Mouse (Mus musculus) lung, embryonic 15.5 days (tissue): ENCODE measurements around the gene Cacna1d. TPM values are rescaled to one million over a fixed set of nuclear protein-coding genes. Genes with fewer than 3 reads are reported as not detected.
A peak's percentile ranks its signal among the peaks of the same experiment; 100 is the strongest.

Experiments
- ATAC-seq: fragments of 200-750 bp; cut with Nextera tagmentation; 2 replicates; pipeline ENCODE4 v1.8.0; 2017; ENCODE audit warnings: moderate number of reproducible peaks, borderline replicate concordance; ENCODE audit not compliant: low FRiP score, low TSS enrichment; ENCODE audit errors: extremely low read depth
- H3K27ac ChIP-seq: fragments of 300-500 bp; sonication (generic); 2 replicates; pipeline ENCODE4 v1.5.1; 2015; ENCODE audit warnings: moderate library complexity, mild to moderate bottlenecking, inconsistent platforms
- H3K27me3 ChIP-seq: fragments of 300-500 bp; sonication (generic); 2 replicates; pipeline ENCODE4 v1.6.1; 2015; ENCODE audit warnings: inconsistent platforms
- H3K36me3 ChIP-seq: fragments of 300-500 bp; sonication (generic); 2 replicates; pipeline ENCODE4 v1.6.1; 2015; ENCODE audit warnings: inconsistent platforms
- H3K4me1 ChIP-seq: fragments of 300-500 bp; sonication (generic); 2 replicates; pipeline ENCODE4 v1.6.1; 2015; ENCODE audit warnings: inconsistent platforms
- H3K4me2 ChIP-seq: fragments of 300-500 bp; sonication (generic); 2 replicates; pipeline ENCODE4 v1.6.1; 2015; ENCODE audit warnings: inconsistent platforms, mild to moderate bottlenecking, moderate library complexity
- H3K4me3 ChIP-seq: fragments of 300-500 bp; sonication (generic); 2 replicates; pipeline ENCODE4 v1.5.1; 2015; ENCODE audit warnings: mild to moderate bottlenecking, inconsistent platforms
- H3K9ac ChIP-seq: fragments of 300-500 bp; sonication (generic); 2 replicates; pipeline ENCODE4 v1.6.1; 2015; ENCODE audit warnings: inconsistent platforms
- H3K9me3 ChIP-seq: fragments of 300-500 bp; sonication (generic); 2 replicates; pipeline ENCODE4 v1.6.1; 2016; ENCODE audit warnings: inconsistent platforms
- WGBS: fragments of 180-500 bp; shearing (Covaris S2); methylation state at CpG from one replicate; pipeline ENCODE4 v1.1.7; 2015; 5-methylcytosine and 5-hydroxymethylcytosine counted together
- polyA plus RNA-seq: library from polyadenylated mRNA; unstranded; fragments of >200 nt; fragmentation: Nextera tagmentation; extraction: Ambion mirVana; gene quantifications from 2 replicates; pipeline ENCODE4 v1.2.1, GENCODE M21; 2015

The Cacna1d gene
- polyA plus RNA-seq, 1 experiment from 2014 or later, result 8.9 TPM

DNA sequence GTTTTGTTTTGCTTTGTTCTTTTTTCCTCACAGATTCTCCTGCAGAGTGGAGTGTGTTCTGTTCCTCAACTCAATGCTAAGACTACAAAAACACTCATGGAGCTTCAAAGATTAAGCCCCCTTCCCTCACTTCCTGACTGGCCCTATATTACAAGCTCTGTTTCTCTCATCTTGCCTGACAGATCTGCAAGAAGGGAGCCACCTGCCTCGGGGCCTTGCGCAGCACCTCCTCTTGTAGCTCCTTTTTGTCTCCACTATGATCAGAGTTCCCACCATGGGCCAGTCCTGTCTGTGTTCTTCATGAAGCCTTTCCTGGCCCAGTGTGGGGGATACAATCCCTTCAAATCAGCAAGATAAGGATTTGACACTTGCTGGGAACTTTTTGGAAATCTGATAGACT, 399.2 kb downstream of the Cacna1d start:
- H3K4me2 ChIP-seq, result no peak overlapping the region
- H3K9ac ChIP-seq, result no peak overlapping the region
- H3K4me1 ChIP-seq, result no peaks in the 10 kb centered on the region
- 69% methylated on average over 2 of the region's 2 CpGs for WGBS
- H3K36me3 ChIP-seq, result peaks cover 7% of the 10 kb centered on the region; the same call in 1 of the 2 replicates
- H3K9me3 ChIP-seq, result no peaks in the 10 kb centered on the region
- H3K27me3 ChIP-seq, result no peaks in the 10 kb centered on the region
- no peak overlapping the region for H3K4me3 ChIP-seq
- H3K27ac ChIP-seq, result no peak overlapping the region
- no peak for ATAC-seq

DNA sequence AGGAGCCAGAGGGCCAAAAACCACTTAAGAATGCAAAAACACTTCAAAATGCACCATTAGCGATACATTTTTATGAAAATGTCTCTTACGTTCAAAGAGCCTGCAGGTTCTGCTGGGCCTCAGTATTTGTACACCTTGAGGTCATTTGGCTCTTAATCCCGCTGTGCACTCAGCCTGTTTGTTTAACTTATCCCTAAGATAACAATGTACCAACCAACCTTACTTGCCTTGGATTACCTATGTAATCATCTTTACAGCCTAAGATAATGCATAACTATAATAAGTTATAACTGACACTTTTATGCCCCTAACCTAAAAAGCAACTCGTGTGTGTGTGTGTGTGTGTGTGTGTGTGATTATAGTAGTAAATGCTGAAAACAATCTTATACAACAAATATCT, 411.5 kb downstream of the Cacna1d start:
- Histone ChIP-seq H3K9me3 (no peaks in the 10 kb centered on the region), H3K4me1 (no peaks in the 10 kb centered on the region), H3K9ac (no peak overlapping the region), H3K4me2 (no peak overlapping the region), H3K27ac (no peak overlapping the region), H3K4me3 (no peak overlapping the region), H3K27me3 (no peaks in the 10 kb centered on the region), H3K36me3 (peaks cover 7% of the 10 kb centered on the region; the same call in 1 of the 2 replicates)
- 44% methylated on average over 4 of the region's 4 CpGs for WGBS
- no peak for ATAC-seq

DNA sequence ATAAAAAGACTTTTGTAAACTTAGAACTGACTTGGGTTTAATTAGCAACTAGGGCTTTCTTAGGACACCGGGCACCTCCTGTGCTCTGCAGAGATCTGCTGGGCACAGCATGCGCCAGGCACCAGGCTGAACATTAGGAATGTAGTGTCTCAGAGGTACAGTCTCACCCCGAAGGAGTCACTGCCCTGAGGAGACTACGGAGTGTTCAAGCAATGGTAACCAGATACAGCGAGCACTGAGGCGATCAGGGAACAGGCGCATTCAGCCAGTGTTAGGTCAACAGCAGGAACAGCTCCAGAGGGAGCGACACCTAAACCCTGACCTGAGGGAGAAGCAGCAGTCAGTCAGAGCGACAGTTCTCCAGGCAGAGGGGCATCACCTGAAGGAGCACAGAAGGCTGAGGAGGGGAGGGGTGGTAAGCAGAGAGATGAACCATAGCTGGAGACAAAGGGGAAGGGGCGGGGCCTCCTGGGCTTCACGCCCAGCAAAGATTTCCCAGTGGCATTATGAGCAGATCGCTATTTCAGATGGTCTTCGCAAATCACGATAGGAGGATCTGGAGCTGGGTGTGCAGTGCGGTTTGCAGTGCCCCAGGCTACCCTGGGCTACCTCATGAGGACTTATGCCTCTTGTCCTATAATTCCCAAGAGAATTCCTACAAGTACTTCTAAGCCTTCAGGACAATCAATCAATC, 413.0 kb downstream of the Cacna1d start:
- no peak overlapping the region for H3K4me2 ChIP-seq
- H3K4me3 ChIP-seq, result no peak overlapping the region
- no peaks in the 10 kb centered on the region for H3K27me3 ChIP-seq
- H3K36me3 ChIP-seq, result peaks cover 7% of the 10 kb centered on the region; the same call in 1 of the 2 replicates
- no peak overlapping the region for H3K9ac ChIP-seq
- H3K4me1 ChIP-seq, result no peaks in the 10 kb centered on the region
- WGBS, result 73% methylated on average over 15 of the region's 15 CpGs
- no peaks in the 10 kb centered on the region for H3K9me3 ChIP-seq
- no peak overlapping the region for H3K27ac ChIP-seq
- ATAC-seq, result no peak

GRCm38 (mm10) chr14:30075268-30075887, 415.9 kb downstream of the Cacna1d start:
- H3K4me1 ChIP-seq, result no peaks in the 10 kb centered on the region
- H3K4me3 ChIP-seq, result no peak overlapping the region
- WGBS, result 74% methylated on average over 7 of the region's 7 CpGs
- no peaks in the 10 kb centered on the region for H3K9me3 ChIP-seq
- H3K36me3 ChIP-seq, result peaks cover 4% of the 10 kb centered on the region; the same call in 1 of the 2 replicates
- H3K27ac ChIP-seq, result no peak overlapping the region
- no peak overlapping the region for H3K4me2 ChIP-seq
- no peaks in the 10 kb centered on the region for H3K27me3 ChIP-seq
- ATAC-seq, result no peak
- H3K9ac ChIP-seq, result no peak overlapping the region

DNA sequence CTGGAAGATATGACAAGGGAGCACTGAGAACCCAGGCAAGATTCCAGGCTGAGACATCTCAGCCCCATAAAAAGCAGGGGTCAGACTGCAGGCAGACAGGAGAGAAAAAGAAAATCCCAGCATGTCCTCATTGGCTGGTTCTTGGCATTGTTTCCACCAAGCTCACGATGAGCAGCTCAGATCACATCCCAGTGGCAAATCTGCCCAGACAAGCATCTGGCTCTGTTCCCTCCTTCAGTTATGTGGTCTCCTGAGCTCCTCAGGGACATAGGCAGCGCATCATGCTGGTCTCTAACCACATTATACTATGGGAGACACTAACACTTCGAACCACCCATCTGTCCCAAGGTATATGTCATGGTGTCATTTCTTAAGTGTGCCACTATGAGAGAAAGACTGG, 422.7 kb downstream of the Cacna1d start:
- WGBS, result 80% methylated on average over 3 of the region's 3 CpGs
- Histone ChIP-seq H3K27me3 (no peaks in the 10 kb centered on the region), H3K4me3 (no peak overlapping the region), H3K9me3 (no peaks in the 10 kb centered on the region), H3K36me3 (peaks cover 4% of the 10 kb centered on the region; the same call in 1 of the 2 replicates), H3K4me1 (no peaks in the 10 kb centered on the region), H3K4me2 (no peak overlapping the region), H3K27ac (no peak overlapping the region), H3K9ac (no peak overlapping the region)
- no peak for ATAC-seq

- Histone ChIP-seq H3K4me1 (no peaks in the 10 kb centered on the region), H3K36me3 (no peaks in the 10 kb centered on the region), H3K4me3 (no peak overlapping the region), H3K9me3 (no peaks in the 10 kb centered on the region), H3K9ac (no peak overlapping the region), H3K27me3 (no peaks in the 10 kb centered on the region), H3K27ac (no peak overlapping the region), H3K4me2 (no peak overlapping the region)
- no peak for ATAC-seq
- 89% methylated on average over 12 of the region's 12 CpGs for WGBS
Measured at GRCm38 (mm10) chr14:30066752-30067151, 424.5 kb downstream of the Cacna1d start.

DNA sequence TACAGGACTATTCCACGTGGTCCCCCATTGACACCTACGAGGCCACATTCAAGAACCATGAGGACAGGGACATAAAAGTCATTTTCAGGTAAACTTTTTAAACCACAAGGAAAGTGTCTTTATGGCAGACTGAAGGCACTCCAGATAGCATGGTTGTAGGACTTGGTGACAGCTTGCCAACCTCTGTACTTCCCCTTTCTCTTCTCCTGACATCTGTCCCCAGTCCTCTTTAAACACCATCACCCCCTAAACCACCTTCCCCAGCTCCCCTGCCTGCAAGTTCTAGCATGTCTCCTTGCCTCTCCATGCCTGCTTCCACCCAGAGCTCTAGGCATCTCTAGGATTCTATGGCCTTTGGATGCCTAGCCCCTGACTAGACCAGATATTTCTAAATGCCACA, 426.4 kb downstream of the Cacna1d start:
- Histone ChIP-seq H3K4me3 (no peak overlapping the region), H3K9me3 (no peaks in the 10 kb centered on the region), H3K4me2 (no peak overlapping the region), H3K4me1 (no peaks in the 10 kb centered on the region), H3K9ac (no peak overlapping the region), H3K27ac (no peak overlapping the region), H3K36me3 (no peaks in the 10 kb centered on the region), H3K27me3 (no peaks in the 10 kb centered on the region)
- 76% methylated on average over 2 of the region's 2 CpGs for WGBS
- ATAC-seq, result no peak

DNA sequence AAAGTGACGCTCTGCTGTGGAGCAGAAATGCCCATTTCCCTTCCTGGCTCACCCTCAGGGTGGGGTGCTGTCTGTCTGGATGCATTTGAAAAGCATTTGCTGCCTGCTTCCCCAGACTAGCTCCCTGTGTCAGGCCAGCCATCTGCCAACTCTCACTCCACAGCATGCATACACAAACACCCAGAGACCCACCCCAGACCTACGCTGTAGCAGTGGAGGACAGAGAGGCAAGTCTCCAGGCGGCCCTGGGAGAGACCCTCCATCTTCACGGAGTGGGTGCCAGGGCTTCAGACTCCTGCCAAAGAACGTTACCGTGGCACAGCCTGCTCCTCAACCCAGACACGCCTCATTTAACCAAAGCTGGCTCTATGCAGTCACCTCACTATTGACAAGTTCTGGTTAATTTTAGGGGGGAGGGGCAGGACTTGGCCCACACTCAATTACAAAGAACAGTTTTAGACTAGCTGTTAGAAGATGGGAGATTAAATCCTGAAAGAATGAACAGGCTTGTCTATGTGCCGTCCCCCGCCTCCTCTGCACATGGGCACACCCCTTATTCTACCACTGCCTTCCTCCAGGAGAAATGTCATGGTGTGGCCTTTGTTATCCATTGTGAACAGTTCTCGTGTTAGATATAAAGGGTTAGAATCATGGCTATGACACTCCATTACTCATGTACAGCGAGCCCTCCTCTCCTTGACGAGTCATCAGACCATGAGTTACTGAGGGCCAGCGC, 435.1 kb downstream of the Cacna1d start:
- Histone ChIP-seq H3K27ac (peak overlapping the region; percentile 82), H3K4me2 (peak overlapping the region; percentile 16; the same call in 1 of the 2 replicates)
- peak; percentile 90 for ATAC-seq

DNA sequence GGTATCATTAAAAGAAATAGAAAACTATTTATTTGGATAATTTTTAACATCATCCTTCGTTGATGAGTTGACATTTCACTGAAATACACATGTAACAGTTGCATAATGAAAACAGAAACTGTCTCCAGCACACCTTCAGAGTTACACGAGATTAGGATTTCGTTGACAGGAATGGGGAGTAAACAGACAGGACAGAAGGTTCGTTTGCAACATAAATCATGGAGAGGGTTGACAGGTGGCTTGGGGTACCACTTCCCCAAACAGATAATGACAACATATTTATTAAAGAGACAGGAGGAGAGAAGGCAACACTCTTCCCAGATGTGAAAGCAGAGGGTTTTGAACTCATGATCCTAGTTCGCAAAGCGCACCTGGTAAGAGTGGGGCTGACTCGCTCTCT, 436.3 kb downstream of the Cacna1d start:
- Histone ChIP-seq H3K4me2 (no peak overlapping the region), H3K27me3 (no peaks in the 10 kb centered on the region), H3K27ac (peak overlapping the region; percentile 66; the same call in 1 of the 2 replicates), H3K4me1 (peaks cover 28% of the 10 kb centered on the region), H3K36me3 (no peaks in the 10 kb centered on the region), H3K9me3 (no peaks in the 10 kb centered on the region), H3K9ac (no peak overlapping the region), H3K4me3 (no peak overlapping the region)
- ATAC-seq, result no peak
- WGBS, result 54% methylated on average over 7 of the region's 7 CpGs

More for the DNA sequence above, 435.1 kb downstream of the Cacna1d start:
- Histone ChIP-seq H3K9me3 (no peaks in the 10 kb centered on the region), H3K27me3 (no peaks in the 10 kb centered on the region), H3K9ac (no peak overlapping the region), H3K36me3 (no peaks in the 10 kb centered on the region), H3K4me1 (peaks cover 28% of the 10 kb centered on the region), H3K4me3 (no peak overlapping the region)
- WGBS, result 37% methylated on average over 13 of the region's 13 CpGs

DNA sequence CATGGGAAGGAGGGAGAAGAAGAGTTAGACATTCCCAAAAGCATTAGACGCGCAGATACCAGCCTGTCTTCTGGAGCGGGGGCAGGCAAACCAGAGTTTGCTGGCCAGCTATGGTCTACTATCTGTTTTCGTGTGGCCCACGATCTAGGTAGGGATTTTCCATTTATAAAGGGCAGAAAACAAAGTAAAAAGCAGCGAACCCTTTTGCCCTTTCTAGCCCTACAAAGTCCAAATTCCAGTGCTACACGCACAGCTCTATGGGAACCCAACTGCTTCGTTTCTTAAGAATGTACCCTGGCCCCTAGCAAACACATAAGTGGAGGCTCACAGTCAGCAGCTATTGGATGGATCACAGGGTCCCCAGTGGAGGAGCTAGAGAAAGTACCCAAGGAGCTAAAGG, 441.0 kb downstream of the Cacna1d start:
- Histone ChIP-seq H3K9ac (no peak overlapping the region), H3K27ac (no peak overlapping the region), H3K4me3 (no peak overlapping the region), H3K9me3 (no peaks in the 10 kb centered on the region), H3K4me1 (peaks cover 4% of the 10 kb centered on the region; the same call in 1 of the 2 replicates), H3K36me3 (no peaks in the 10 kb centered on the region), H3K27me3 (no peaks in the 10 kb centered on the region), H3K4me2 (no peak overlapping the region)
- 82% methylated on average over 8 of the region's 8 CpGs for WGBS
- ATAC-seq, result no peak

DNA sequence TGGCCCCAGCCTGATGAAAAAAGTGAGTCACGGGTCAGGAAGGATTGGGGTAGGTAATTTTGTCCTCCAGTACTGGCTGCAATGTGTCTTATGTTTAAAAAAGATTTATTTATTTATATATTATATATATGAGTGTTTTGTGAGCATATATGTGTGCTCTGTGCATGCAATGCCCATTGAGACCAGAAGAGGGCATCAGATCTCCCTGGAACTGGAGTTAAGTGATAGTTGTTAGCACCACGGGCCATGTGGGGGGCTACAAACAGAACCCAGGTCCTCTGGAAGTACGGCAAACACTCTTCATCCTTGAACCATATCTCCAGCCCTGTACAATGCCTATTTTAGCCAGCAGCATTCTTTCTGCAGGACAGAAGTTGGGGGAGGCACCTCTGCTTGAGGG, 443.2 kb downstream of the Cacna1d start:
- WGBS, result 71% methylated on average over 3 of the region's 3 CpGs
- H3K4me3 ChIP-seq, result no peak overlapping the region
- no peak overlapping the region for H3K9ac ChIP-seq
- no peaks in the 10 kb centered on the region; the same call in 1 of the 2 replicates for H3K36me3 ChIP-seq
- H3K4me2 ChIP-seq, result no peak overlapping the region
- ATAC-seq, result no peak
- no peak overlapping the region for H3K27ac ChIP-seq
- no peaks in the 10 kb centered on the region for H3K4me1 ChIP-seq
- no peaks in the 10 kb centered on the region for H3K9me3 ChIP-seq
- H3K27me3 ChIP-seq, result no peaks in the 10 kb centered on the region

DNA sequence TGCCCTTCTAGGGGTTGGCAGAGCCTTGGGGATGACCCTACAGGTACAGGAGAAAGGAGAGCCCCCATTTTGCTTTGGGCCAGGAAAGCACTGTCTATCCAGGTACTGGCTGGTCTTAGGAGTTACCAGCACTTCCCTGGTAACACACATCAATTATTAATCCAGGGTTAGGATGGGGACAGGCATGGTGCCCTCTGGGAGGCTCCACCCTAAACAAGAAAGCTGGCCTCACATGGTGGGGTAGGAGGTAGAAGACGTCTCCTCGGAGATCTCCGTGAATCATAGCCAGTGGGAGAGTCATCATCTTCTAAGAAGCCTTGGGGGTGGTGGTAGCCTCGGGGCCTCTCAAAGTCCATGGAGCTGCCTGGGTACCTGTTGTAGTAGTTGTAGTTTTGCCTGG, 444.3 kb downstream of the Cacna1d start:
- H3K27me3 ChIP-seq, result no peaks in the 10 kb centered on the region
- no peak overlapping the region for H3K4me2 ChIP-seq
- no peak overlapping the region for H3K4me3 ChIP-seq
- no peak overlapping the region for H3K9ac ChIP-seq
- 92% methylated on average over 4 of the region's 4 CpGs for WGBS
- H3K36me3 ChIP-seq, result no peaks in the 10 kb centered on the region; the same call in 1 of the 2 replicates
- no peaks in the 10 kb centered on the region for H3K9me3 ChIP-seq
- no peak overlapping the region for H3K27ac ChIP-seq
- no peaks in the 10 kb centered on the region for H3K4me1 ChIP-seq
- ATAC-seq, result no peak
